Mouse (Mus musculus) limb, embryonic 12.5 days (tissue): ENCODE measurements around the gene Il18r1. TPM values are rescaled to one million over a fixed set of nuclear protein-coding genes. Genes with fewer than 3 reads are reported as not detected.

Experiments used
- ATAC-seq: fragments of 200-750 bp; cut with Nextera tagmentation; 2 replicates; pipeline ENCODE4 v1.8.0; 2017; ENCODE audit warnings: low read depth, moderate TSS enrichment; ENCODE audit not compliant: insufficient number of reproducible peaks, insufficient read depth, low FRiP score, low TSS enrichment
- H3K27ac ChIP-seq: fragments of 300-500 bp; sonication (generic); 2 replicates; pipeline ENCODE4 v1.5.1; 2016; ENCODE audit warnings: mild to moderate bottlenecking, moderate library complexity
- H3K27me3 ChIP-seq: fragments of 300-500 bp; sonication (generic); 2 replicates; pipeline ENCODE4 v1.6.1; 2016; ENCODE audit warnings: mild to moderate bottlenecking, moderate library complexity
- H3K36me3 ChIP-seq: fragments of 300-500 bp; sonication (generic); 2 replicates; pipeline ENCODE4 v1.6.1; 2016; ENCODE audit warnings: mild to moderate bottlenecking, moderate library complexity
- H3K4me1 ChIP-seq: fragments of 300-500 bp; sonication (generic); replicated peaks from 2 replicates; pipeline ENCODE4 v1.6.1; 2016
- H3K4me2 ChIP-seq: fragments of 300-500 bp; sonication (generic); 2 replicates; pipeline ENCODE4 v1.6.1; 2016; ENCODE audit warnings: mild to moderate bottlenecking, moderate library complexity
- H3K4me3 ChIP-seq: fragments of 300-500 bp; sonication (generic); replicated peaks from 2 replicates; pipeline ENCODE4 v1.5.1; 2016; ENCODE audit warnings: mild to moderate bottlenecking
- H3K9ac ChIP-seq: fragments of 300-500 bp; sonication (generic); replicated peaks from 2 replicates; pipeline ENCODE4 v1.6.1; 2016; ENCODE audit warnings: mild to moderate bottlenecking, moderate library complexity
- H3K9me3 ChIP-seq: fragments of 300-500 bp; sonication (generic); 2 replicates; pipeline ENCODE4 v1.6.1; 2016; ENCODE audit warnings: mild to moderate bottlenecking, moderate library complexity
- WGBS: fragments of 180-500 bp; shearing (Covaris S2); methylation state at CpG from one replicate; pipeline ENCODE4 v1.1.7; 2016; 5-methylcytosine and 5-hydroxymethylcytosine counted together
- polyA plus RNA-seq: library from polyadenylated mRNA; unstranded; fragments of >200 nt; fragmentation: Nextera tagmentation; extraction: Ambion mirVana; gene quantifications from 2 replicates; pipeline ENCODE4 v1.2.1, GENCODE M21; 2016

The Il18r1 gene
- polyA plus RNA-seq, 1 experiment from 2014 or later, result not detected

GRCm38 (mm10) chr1:40499708-40500107 lies 34.4 kb downstream of the Il18r1 start:
- no peaks in the 10 kb centered on the region for H3K36me3 ChIP-seq
- H3K27me3 ChIP-seq, result no peaks in the 10 kb centered on the region
- no peak overlapping the region for H3K9ac ChIP-seq
- ATAC-seq, result no peak
- no peaks in the 10 kb centered on the region for H3K4me1 ChIP-seq
- no peaks in the 10 kb centered on the region for H3K9me3 ChIP-seq
- H3K27ac ChIP-seq, result no peak overlapping the region
- no peak overlapping the region for H3K4me3 ChIP-seq
- WGBS, result 56% methylated on average over 1 of the region's 1 CpGs
- no peak overlapping the region for H3K4me2 ChIP-seq

- H3K27me3 ChIP-seq, result no peaks in the 10 kb centered on the region
- H3K36me3 ChIP-seq, result no peaks in the 10 kb centered on the region
- H3K9me3 ChIP-seq, result no peaks in the 10 kb centered on the region
- H3K9ac ChIP-seq, result no peak overlapping the region
- ATAC-seq, result no peak
- H3K4me3 ChIP-seq, result no peak overlapping the region
- no peaks in the 10 kb centered on the region for H3K4me1 ChIP-seq
- WGBS, result 87% methylated on average over 4 of the region's 4 CpGs
- no peak overlapping the region for H3K4me2 ChIP-seq
- no peak overlapping the region for H3K27ac ChIP-seq
These were observed 35.8 kb downstream of the Il18r1 start for GRCm38 (mm10) chr1:40501126-40501525.

- Histone ChIP-seq H3K27me3 (no peaks in the 10 kb centered on the region), H3K4me3 (no peak overlapping the region), H3K36me3 (no peaks in the 10 kb centered on the region), H3K27ac (no peak overlapping the region), H3K9me3 (no peaks in the 10 kb centered on the region), H3K4me2 (no peak overlapping the region), H3K4me1 (no peaks in the 10 kb centered on the region), H3K9ac (no peak overlapping the region)
- ATAC-seq, result no peak
- 87% methylated on average over 11 of the region's 11 CpGs for WGBS
These were observed 36.4 kb downstream of the Il18r1 start for GRCm38 (mm10) chr1:40501546-40502398.

- H3K4me3 ChIP-seq, result no peak overlapping the region
- no peaks in the 10 kb centered on the region for H3K4me1 ChIP-seq
- no peak for ATAC-seq
- H3K36me3 ChIP-seq, result no peaks in the 10 kb centered on the region
- no peak overlapping the region for H3K4me2 ChIP-seq
- WGBS, result 77% methylated on average over 5 of the region's 5 CpGs
- H3K27me3 ChIP-seq, result no peaks in the 10 kb centered on the region
- H3K27ac ChIP-seq, result no peak overlapping the region
- no peak overlapping the region for H3K9ac ChIP-seq
- no peaks in the 10 kb centered on the region for H3K9me3 ChIP-seq
These were observed 39.2 kb downstream of the Il18r1 start for GRCm38 (mm10) chr1:40504548-40504947.

- no peak within 1 kb of the TSS for H3K27ac ChIP-seq
- H3K9me3 ChIP-seq, result no peaks in the 10 kb centered on the region
- WGBS, result 17% methylated on average over 9 of the region's 9 CpGs
- no peaks in the 10 kb centered on the region for H3K36me3 ChIP-seq
- peaks cover 4% of the 10 kb centered on the region; the same call in 1 of the 2 replicates for H3K4me1 ChIP-seq
- H3K9ac ChIP-seq, result no peak within 1 kb of the TSS
- no peak within 1 kb of the TSS for H3K4me3 ChIP-seq
- no peaks in the 10 kb centered on the region for H3K27me3 ChIP-seq
- H3K4me2 ChIP-seq, result peak within 1 kb of the TSS; percentile 20
- ATAC-seq, result no peak
These were observed 49.7 kb downstream of the Il18r1 start, which contains the start of gene Il18rap for GRCm38 (mm10) chr1:40514851-40515585. Gene Il18rap, plus strand, starts transcription at chr1:40515362.

GRCm38 (mm10) chr1:40516364-40516763 lies 51.0 kb downstream of the Il18r1 start:
- no peaks in the 10 kb centered on the region for H3K27me3 ChIP-seq
- no peak overlapping the region for H3K9ac ChIP-seq
- no peak overlapping the region for H3K27ac ChIP-seq
- H3K4me1 ChIP-seq, result peaks cover 4% of the 10 kb centered on the region; the same call in 1 of the 2 replicates
- no peak overlapping the region for H3K4me2 ChIP-seq
- H3K36me3 ChIP-seq, result no peaks in the 10 kb centered on the region
- H3K4me3 ChIP-seq, result no peak overlapping the region
- ATAC-seq, result no peak
- H3K9me3 ChIP-seq, result no peaks in the 10 kb centered on the region
- WGBS, result 91% methylated on average over 6 of the region's 6 CpGs

- WGBS, result 89% methylated on average over 7 of the region's 7 CpGs
- Histone ChIP-seq H3K27me3 (no peaks in the 10 kb centered on the region), H3K4me3 (no peak overlapping the region), H3K9me3 (0 out of 2 replicates have a peak, but pooled peaks cover 2% of the 10 kb centered on the region), H3K9ac (no peak overlapping the region), H3K27ac (no peak overlapping the region), H3K4me2 (no peak overlapping the region), H3K4me1 (no peaks in the 10 kb centered on the region), H3K36me3 (no peaks in the 10 kb centered on the region)
- no peak for ATAC-seq
These were observed 57.6 kb downstream of the Il18r1 start for GRCm38 (mm10) chr1:40522918-40523317.

GRCm38 (mm10) chr1:40523971-40524722 lies 58.8 kb downstream of the Il18r1 start:
- Histone ChIP-seq H3K4me2 (no peak overlapping the region), H3K27ac (no peak overlapping the region), H3K9me3 (0 out of 2 replicates have a peak, but pooled peaks cover 2% of the 10 kb centered on the region), H3K4me3 (no peak overlapping the region), H3K27me3 (no peaks in the 10 kb centered on the region), H3K9ac (no peak overlapping the region), H3K4me1 (no peaks in the 10 kb centered on the region), H3K36me3 (no peaks in the 10 kb centered on the region)
- 92% methylated on average over 5 of the region's 5 CpGs for WGBS
- no peak for ATAC-seq

GRCm38 (mm10) chr1:40529287-40529686 lies 63.9 kb downstream of the Il18r1 start:
- WGBS, result 90% methylated on average over 5 of the region's 5 CpGs
- no peaks in the 10 kb centered on the region for H3K36me3 ChIP-seq
- no peaks in the 10 kb centered on the region for H3K27me3 ChIP-seq
- ATAC-seq, result no peak
- no peak overlapping the region for H3K27ac ChIP-seq
- H3K4me3 ChIP-seq, result no peak overlapping the region
- no peak overlapping the region for H3K4me2 ChIP-seq
- no peak overlapping the region for H3K9ac ChIP-seq
- H3K9me3 ChIP-seq, result 0 out of 2 replicates have a peak, but pooled peaks cover 2% of the 10 kb centered on the region
- no peaks in the 10 kb centered on the region for H3K4me1 ChIP-seq

- no peaks in the 10 kb centered on the region for H3K27me3 ChIP-seq
- no peak for ATAC-seq
- H3K27ac ChIP-seq, result no peak overlapping the region
- H3K36me3 ChIP-seq, result no peaks in the 10 kb centered on the region
- WGBS, result 78% methylated on average over 5 of the region's 5 CpGs
- no peaks in the 10 kb centered on the region for H3K9me3 ChIP-seq
- no peaks in the 10 kb centered on the region for H3K4me1 ChIP-seq
- no peak overlapping the region for H3K4me2 ChIP-seq
- H3K4me3 ChIP-seq, result no peak overlapping the region
- no peak overlapping the region for H3K9ac ChIP-seq
These were observed 72.2 kb downstream of the Il18r1 start for GRCm38 (mm10) chr1:40537577-40537976.

- no peak for ATAC-seq
- Histone ChIP-seq H3K27ac (no peak overlapping the region), H3K9me3 (no peaks in the 10 kb centered on the region), H3K4me1 (no peaks in the 10 kb centered on the region), H3K36me3 (no peaks in the 10 kb centered on the region), H3K9ac (no peak overlapping the region), H3K27me3 (no peaks in the 10 kb centered on the region), H3K4me3 (no peak overlapping the region), H3K4me2 (no peak overlapping the region)
- WGBS, result 0% methylated on average over 2 of the region's 2 CpGs
These were observed 79.3 kb downstream of the Il18r1 start for GRCm38 (mm10) chr1:40544650-40545049.
